Mouse (Mus musculus) ES-E14 (cell line): ENCODE measurements around the gene Wbp2.

ENCODE experiments used
- HCFC1 ChIP-seq: IDR thresholded peaks from 2 replicates; pipeline ENCODE4 v1.6.1; 2012; ENCODE audit warnings: low read length, inconsistent platforms, borderline replicate concordance; ENCODE audit not compliant: insufficient read depth
- ZNF384 ChIP-seq: IDR thresholded peaks from 2 replicates; pipeline ENCODE4 v1.6.1; 2012; ENCODE audit warnings: low read depth, low read length, inconsistent platforms

DNA sequence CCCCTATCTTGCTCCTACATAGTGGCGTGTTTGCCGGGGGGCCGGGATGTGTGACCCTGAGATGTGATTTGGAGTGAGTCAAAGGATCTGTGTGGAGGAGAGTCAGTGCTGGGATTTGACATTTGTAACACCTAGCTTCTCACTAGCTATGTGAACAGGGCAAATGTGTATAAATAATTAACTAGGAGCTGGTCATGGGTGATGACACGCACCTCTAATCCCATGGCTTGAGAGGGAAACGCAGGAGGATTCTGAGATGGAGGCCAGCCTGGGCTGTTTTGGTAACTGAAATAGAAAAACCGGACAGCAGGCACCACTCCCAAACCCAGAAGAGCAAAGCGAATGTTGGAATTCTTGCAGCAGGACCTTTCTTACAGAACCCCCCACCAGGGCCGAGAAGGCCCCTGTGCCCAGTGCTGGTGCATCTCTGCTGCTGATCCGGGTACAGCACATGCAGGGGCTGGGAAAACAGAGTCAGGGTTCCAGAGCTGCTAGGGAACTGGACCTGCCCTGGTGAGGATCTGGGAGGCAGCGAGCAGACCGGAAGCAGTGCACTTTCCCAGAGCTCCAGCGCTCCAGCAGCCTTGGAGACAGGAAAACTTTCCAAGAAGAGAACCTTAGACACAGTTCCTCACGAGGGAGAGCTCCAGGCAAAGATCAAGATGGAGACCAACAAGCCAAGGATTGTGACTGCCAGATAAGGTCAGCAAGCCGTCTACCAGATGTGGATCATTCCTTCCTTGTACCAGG, 12.1 kb upstream of the Wbp2 start:
- TF ChIP-seq ZNF384 (no peak), HCFC1 (no peak)
